Mouse (Mus musculus) heart, postnatal 0 days (tissue): Measurements from ENCODE around the gene Slc25a31. TPM values are rescaled to one million over a fixed set of nuclear protein-coding genes. Genes with fewer than 3 reads are reported as not detected.

ENCODE experiments used
- ATAC-seq: fragments of 200-750 bp; cut with Nextera tagmentation; 2 replicates; pipeline ENCODE4 v1.8.0; 2017; ENCODE audit warnings: low read depth, moderate number of reproducible peaks, moderate library complexity; ENCODE audit not compliant: insufficient read depth
- DNase-seq: peaks from one replicate; pipeline ENCODE4 v3.0.0-alpha.2; 2016; ENCODE audit warnings: low spot score
- H3K27ac ChIP-seq: fragments of 300-500 bp; sonication (generic); 2 replicates; pipeline ENCODE4 v1.5.1; 2014; ENCODE audit warnings: low read depth, mild to moderate bottlenecking
- H3K27me3 ChIP-seq: fragments of 300-500 bp; sonication (generic); 2 replicates; pipeline ENCODE4 v1.6.1; 2014; ENCODE audit warnings: low read length, mixed read lengths; ENCODE audit not compliant: control insufficient read depth, insufficient read depth
- H3K36me3 ChIP-seq: fragments of 300-500 bp; sonication (generic); replicated peaks from 2 replicates; pipeline ENCODE4 v1.6.1; 2014; ENCODE audit warnings: low read length, mixed read lengths; ENCODE audit not compliant: control insufficient read depth, insufficient read depth
- H3K4me1 ChIP-seq: fragments of 300-500 bp; sonication (generic); 2 replicates; pipeline ENCODE4 v1.6.1; 2014; ENCODE audit warnings: antibody characterized with exemption; ENCODE audit not compliant: control insufficient read depth, insufficient read depth
- H3K4me2 ChIP-seq: fragments of 300-500 bp; sonication (generic); 2 replicates; pipeline ENCODE4 v1.6.1; 2014; ENCODE audit warnings: low read depth, mild to moderate bottlenecking, low read length, moderate library complexity
- H3K4me3 ChIP-seq: fragments of 300-500 bp; sonication (generic); 2 replicates; pipeline ENCODE4 v1.5.1; 2014; ENCODE audit warnings: low read depth, low read length
- H3K9ac ChIP-seq: fragments of 300-500 bp; sonication (generic); replicated peaks from 2 replicates; pipeline ENCODE4 v1.6.1; 2014; ENCODE audit warnings: low read depth, low read length, mixed read lengths
- H3K9me3 ChIP-seq: fragments of 300-500 bp; sonication (generic); replicated peaks from 2 replicates; pipeline ENCODE4 v1.6.1; 2016; ENCODE audit warnings: low read length; ENCODE audit not compliant: control insufficient read depth
- CTCF ChIP-seq: IDR thresholded peaks from 2 replicates; pipeline ENCODE4 v1.5.1; 2016; ENCODE audit warnings: antibody characterized with exemption, control low read depth, low read depth
- EP300 ChIP-seq: IDR thresholded peaks from 2 replicates; pipeline ENCODE4 v1.6.1; 2016; ENCODE audit warnings: antibody characterized with exemption, low read depth
- WGBS: fragments of 180-500 bp; shearing (Covaris S2); extraction: QIAGEN DNeasy Blood & Tissue Kit; methylation state at CpG from one replicate; pipeline ENCODE4 v1.1.7; 2014; 5-methylcytosine and 5-hydroxymethylcytosine counted together
- polyA plus RNA-seq: library from polyadenylated mRNA; unstranded; fragments of >200 nt; fragmentation: Nextera tagmentation; extraction: Ambion mirVana; gene quantifications from 2 replicates; pipeline ENCODE4 v1.2.1, GENCODE M21; 2015
- total RNA-seq: library from RNA; depleted of rRNA; stranded (reverse); fragments of >200 nt; gene quantifications from 2 replicates; pipeline ENCODE4 v1.2.3, GENCODE M21; 2014; ENCODE audit warnings: low replicate concordance

Gene Slc25a31
- total and polyA plus RNA-seq, 2 experiments from 2014 or later: 0.86 TPM; not detected in 1

DNA sequence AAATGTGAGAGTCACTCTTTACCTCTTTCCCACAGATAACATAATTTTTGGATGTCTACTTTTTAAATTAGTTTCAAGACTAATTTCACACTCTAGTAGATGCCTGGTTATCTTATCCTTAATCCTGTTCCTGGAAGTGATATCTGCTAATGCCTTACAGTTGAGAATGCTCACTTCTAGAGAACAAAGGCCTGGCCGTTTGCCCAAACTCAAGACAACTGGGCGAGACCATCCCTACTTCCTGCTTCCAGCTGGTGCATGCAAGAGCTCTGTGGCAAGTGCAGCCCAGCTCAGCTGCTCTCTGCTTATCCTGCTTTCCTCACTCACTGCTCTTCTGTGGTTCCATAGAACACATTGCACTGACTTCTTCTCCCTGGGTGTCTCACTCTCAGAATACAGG, 14.2 kb upstream of the Slc25a31 start:
- H3K4me2 ChIP-seq: no peak overlapping the region
- no peaks in the 10 kb centered on the region for H3K27me3 ChIP-seq
- TF ChIP-seq EP300 (no peak), CTCF (no peak)
- ATAC-seq (peak; percentile 49; the same call in 1 of the 2 replicates), DNase-seq (peak; percentile 19)
- WGBS: 8% methylated on average over 2 of the region's 2 CpGs
- no peak overlapping the region for H3K4me3 ChIP-seq
- H3K27ac ChIP-seq: no peak overlapping the region
- H3K9me3 ChIP-seq: no peaks in the 10 kb centered on the region
- no peaks in the 10 kb centered on the region for H3K36me3 ChIP-seq
- H3K9ac ChIP-seq: no peak overlapping the region
- no peaks in the 10 kb centered on the region for H3K4me1 ChIP-seq

- 95% methylated on average over 2 of the region's 2 CpGs for WGBS
- Histone ChIP-seq H3K36me3 (no peaks in the 10 kb centered on the region), H3K4me3 (no peak overlapping the region), H3K9me3 (no peaks in the 10 kb centered on the region), H3K27me3 (no peaks in the 10 kb centered on the region), H3K4me2 (no peak overlapping the region), H3K9ac (no peak overlapping the region), H3K4me1 (no peaks in the 10 kb centered on the region), H3K27ac (no peak overlapping the region)
- ATAC-seq (no peak), DNase-seq (no peak)
- TF ChIP-seq EP300 (no peak), CTCF (no peak)
Observed at GRCm38 (mm10) chr3:40695162-40695561, 13.5 kb upstream of the Slc25a31 start.

GRCm38 (mm10) chr3:40698834-40699233, 9.8 kb upstream of the Slc25a31 start:
- Histone ChIP-seq H3K9ac (no peak overlapping the region), H3K36me3 (no peaks in the 10 kb centered on the region), H3K9me3 (no peaks in the 10 kb centered on the region), H3K27ac (no peak overlapping the region), H3K4me1 (no peaks in the 10 kb centered on the region), H3K4me2 (no peak overlapping the region), H3K4me3 (no peak overlapping the region), H3K27me3 (no peaks in the 10 kb centered on the region)
- 82% methylated on average over 3 of the region's 3 CpGs for WGBS
- TF ChIP-seq EP300 (no peak), CTCF (no peak)
- DNase-seq (no peak), ATAC-seq (no peak)

- Histone ChIP-seq H3K9me3 (no peaks in the 10 kb centered on the region), H3K36me3 (no peaks in the 10 kb centered on the region), H3K4me3 (no peak overlapping the region), H3K27ac (no peak overlapping the region), H3K4me2 (no peak overlapping the region), H3K27me3 (no peaks in the 10 kb centered on the region), H3K9ac (no peak overlapping the region), H3K4me1 (no peaks in the 10 kb centered on the region)
- no peak for DNase-seq
- ATAC-seq: peak; percentile 30; the same call in 1 of the 2 replicates
- TF ChIP-seq EP300 (no peak), CTCF (no peak)
- 67% methylated on average over 5 of the region's 5 CpGs for WGBS
Observed at GRCm38 (mm10) chr3:40704816-40705430, 3.7 kb upstream of the Slc25a31 start.

DNA sequence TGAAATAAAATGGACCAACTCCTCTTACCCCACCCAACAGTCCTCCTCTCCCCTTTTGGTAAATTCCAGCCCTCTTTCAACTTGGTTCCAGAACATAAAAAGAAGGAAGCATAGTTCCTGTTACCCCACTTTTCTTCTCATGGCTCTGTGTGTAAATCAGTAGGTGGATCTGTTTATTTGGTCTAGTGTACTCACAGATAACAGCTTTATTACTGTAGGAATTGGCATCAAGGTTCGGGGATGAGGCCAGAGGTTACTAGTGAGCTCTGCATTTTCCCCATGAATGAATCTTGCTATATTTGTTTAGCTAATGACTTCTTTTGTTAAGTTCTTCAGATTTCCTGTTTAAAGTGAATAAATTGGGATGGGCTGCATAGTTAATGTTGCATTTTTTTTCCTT, 7.4 kb downstream of the Slc25a31 start:
- no peak overlapping the region for H3K27ac ChIP-seq
- 58% methylated on average over 1 of the region's 1 CpGs for WGBS
- no peaks in the 10 kb centered on the region for H3K36me3 ChIP-seq
- no peaks in the 10 kb centered on the region for H3K27me3 ChIP-seq
- no peak overlapping the region for H3K4me3 ChIP-seq
- TF ChIP-seq CTCF: no peak
- no peak for TF ChIP-seq EP300
- ATAC-seq: no peak
- H3K4me2 ChIP-seq: no peak overlapping the region
- H3K9ac ChIP-seq: no peak overlapping the region
- no peaks in the 10 kb centered on the region for H3K4me1 ChIP-seq
- DNase-seq: no peak
- H3K9me3 ChIP-seq: no peaks in the 10 kb centered on the region

DNA sequence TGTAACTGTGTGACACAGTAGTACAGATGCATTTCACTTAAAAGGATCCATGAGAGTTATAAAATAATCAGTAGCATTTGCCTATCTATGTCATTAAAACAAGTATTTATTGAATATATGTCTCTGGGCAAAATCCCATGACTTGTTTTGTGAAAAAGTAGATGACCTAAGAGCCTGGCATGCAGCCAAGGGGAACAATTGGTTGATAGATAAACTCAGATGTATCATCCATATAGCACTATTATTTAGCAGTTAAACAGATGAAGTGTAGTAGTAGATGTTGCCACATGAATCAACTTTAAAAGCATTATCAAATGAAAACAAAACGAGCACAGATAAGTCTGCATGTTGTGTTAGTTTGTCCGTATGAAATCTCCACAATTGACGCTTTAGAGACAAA, 10.4 kb downstream of the Slc25a31 start:
- 39% methylated on average over 3 of the region's 3 CpGs for WGBS
- no peak for DNase-seq
- H3K27ac ChIP-seq: no peak overlapping the region
- TF ChIP-seq EP300 (no peak), CTCF (no peak)
- no peaks in the 10 kb centered on the region for H3K9me3 ChIP-seq
- no peak overlapping the region for H3K9ac ChIP-seq
- ATAC-seq: no peak
- H3K4me1 ChIP-seq: no peaks in the 10 kb centered on the region
- H3K27me3 ChIP-seq: no peaks in the 10 kb centered on the region
- H3K4me3 ChIP-seq: no peak overlapping the region
- H3K4me2 ChIP-seq: no peak overlapping the region
- no peaks in the 10 kb centered on the region for H3K36me3 ChIP-seq
